Mouse (Mus musculus) gastrocnemius, postnatal 25 days (tissue): ENCODE measurements at regions not wholly inside any gene's neighbourhood (a gene's known extent, or its start where the extent isn't known, plus 50 kb on each side); places are given as distances from the start of the nearest gene placed in this dataset.
"Not testable (repeated sequence)": the region's sequence is repeated elsewhere in the genome, so short reads cannot be mapped to it uniquely, and the experiment has no call there.

Experiments used
- DNase-seq: peaks from one replicate; pipeline ENCODE4 v3.0.0; 2022

DNA sequence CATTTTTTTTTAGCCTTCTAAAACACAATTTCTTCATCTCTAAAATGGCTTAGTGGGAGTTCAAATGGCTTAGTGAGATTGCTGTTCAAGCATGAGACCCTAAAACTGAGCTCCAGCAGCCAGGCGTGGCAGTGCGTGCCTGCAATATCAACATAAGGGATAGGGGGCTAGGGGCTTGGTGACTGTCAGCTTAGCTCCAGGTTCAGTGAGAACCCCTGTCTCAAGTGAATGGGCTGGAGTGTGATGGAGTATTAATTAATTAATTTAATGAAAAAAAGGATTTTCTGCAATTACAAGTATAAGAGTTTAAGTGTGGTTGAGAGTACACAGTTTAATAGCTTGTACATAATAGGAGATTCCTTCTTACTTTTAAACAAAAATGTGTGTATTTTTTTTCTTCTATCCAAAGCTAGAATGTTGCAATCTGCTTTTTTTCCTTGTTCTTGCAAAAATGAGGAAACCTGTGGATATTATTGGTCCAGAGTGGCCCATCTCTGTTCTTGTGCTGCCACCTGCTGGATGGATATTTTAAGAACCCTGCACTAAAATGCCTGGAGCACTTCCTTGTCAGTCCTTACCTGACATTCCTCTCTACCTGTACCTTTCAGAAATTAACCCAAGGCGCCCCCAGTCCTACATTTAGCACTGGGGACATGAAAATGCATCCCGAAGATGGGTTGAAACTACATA is 54.0 kb upstream of the Usp47 start:
- DNase-seq: no peak

DNA sequence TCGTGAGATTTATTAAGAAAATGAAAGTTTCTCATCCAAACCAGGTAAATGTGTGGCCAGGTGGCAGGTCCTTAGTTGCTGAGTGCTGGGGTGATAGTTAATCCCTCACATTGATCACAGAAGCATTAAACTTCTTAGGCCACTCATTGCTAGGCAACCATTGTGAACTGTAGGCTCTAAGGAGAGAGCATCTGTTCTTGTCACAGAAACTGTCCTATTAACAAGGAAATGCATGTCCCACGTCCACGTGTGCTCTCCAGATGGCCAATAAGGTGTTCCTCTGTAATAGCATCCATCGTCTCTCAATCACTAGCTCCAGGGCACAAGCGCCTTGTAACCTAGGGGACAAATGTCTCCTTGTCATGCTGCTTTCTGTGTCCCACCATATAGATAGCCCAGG is 55.0 kb upstream of the Usp47 start:
- no peak for DNase-seq

GRCm38 (mm10) chr7:111966716-111967115 is 56.6 kb upstream of the Usp47 start:
- no peak for DNase-seq

GRCm38 (mm10) chr7:111963969-111964368 is 59.3 kb upstream of the Usp47 start:
- DNase-seq: no peak

- no peak for DNase-seq
Observed at GRCm38 (mm10) chr7:111959977-111960376, 63.3 kb upstream of the Usp47 start.

DNA sequence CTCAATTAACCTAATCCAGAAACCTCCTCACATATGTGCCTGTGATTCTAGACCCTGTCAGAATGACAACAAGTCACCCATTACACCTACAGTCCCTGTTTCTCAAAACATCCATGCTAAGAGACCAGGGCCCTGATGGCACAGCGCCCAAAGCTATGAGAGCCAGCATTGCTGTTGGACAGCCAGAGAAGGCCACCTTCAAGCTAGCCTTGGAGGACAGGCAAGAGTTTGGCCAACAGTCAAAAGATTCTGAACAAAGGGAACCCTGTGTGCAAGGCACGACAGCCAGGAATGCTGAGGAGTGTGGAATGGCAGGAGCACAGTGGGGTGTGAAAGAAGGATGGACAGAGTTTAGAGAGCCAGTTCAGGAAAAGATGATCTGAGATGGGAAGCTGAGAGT is 66.6 kb upstream of the Usp47 start:
- DNase-seq: no peak

DNA sequence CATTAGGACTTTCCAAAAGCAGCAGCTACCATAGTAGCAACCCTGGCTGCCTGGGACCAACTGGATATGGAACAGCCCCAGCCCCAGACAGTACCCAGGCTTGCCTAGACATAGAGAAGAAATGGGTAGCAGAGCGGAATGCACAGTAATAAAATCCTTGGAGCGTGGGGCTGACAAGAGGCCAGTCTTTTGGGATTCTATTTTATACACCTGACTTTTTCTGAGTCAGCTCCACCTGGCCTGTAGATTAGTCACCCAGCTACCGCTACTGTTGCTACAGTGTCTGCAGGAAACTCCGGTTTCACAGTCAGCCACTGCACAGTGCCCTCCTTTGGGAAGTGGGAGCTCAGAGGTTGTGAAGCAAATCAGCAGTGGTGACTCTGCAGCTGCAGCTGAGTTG is 83.7 kb upstream of the Usp47 start:
- no peak for DNase-seq

- no peak for DNase-seq
Observed at GRCm38 (mm10) chr7:111937547-111937946, 85.8 kb upstream of the Usp47 start.

DNA sequence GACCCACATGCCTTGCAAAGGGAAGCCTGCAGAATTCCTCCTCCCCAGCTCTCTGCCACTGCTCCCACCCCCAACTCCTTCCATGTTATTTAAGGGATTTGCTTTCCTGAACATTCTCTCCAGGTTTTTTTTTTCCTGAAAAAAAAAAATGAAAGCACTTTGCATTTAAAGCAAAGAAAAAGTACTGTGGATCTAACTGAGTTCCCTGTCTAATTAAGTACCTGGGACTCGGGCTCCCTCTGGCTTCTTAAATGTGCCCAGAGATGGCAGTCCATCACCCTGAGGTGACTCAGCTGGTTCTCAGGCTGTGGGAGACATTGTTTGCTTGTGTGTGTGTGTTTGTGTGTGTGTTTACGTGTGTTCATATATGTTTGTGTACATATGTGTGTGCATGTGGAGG is 86.2 kb upstream of the Usp47 start:
- no peak for DNase-seq

GRCm38 (mm10) chr7:111932725-111933124 is 90.6 kb upstream of the Usp47 start:
- peak; percentile 31 for DNase-seq

GRCm38 (mm10) chr7:111919961-111920360 is 103.3 kb upstream of the Usp47 start:
- no peak for DNase-seq

DNA sequence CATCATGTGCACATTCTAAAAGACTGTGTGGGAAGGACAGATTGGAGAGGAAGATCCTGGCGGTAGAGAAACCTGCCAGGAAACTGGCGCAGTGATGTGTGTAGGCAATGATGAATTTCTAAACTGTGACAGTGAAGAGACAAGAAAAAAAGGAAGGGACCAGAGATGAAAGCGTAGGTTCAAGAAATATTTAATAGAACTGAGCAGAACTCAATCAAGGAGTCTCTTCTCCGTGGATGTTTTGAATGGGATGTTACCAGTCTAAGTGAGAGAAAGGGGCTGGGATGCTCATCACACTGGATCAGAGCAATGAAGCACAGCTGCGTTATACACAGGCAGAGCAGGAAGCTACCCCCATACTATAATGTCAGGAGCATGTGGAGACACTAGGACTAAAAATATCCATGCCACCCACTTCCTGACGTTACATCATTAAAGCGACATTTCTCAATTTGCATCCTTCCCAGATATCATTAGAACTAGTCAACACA is 119.5 kb upstream of the Usp47 start:
- DNase-seq: no peak

DNA sequence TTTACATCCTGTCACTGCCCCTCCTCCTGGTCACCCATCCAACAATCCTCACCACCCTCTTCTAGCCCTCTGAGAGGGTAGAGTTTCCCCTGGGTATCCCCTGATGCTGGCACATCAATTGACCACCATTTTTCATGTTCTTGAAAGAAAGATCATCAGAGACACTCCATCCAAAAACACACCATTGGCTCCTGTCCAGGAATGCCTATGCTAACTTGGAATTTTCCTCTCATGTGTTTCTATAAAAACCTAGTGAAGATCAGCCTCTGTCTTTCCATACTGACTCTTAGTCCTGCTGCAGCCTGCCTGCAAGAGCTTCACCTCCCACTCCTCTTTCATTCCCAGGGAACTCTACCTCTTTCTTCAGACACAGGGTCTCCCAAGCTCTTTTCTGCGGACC is 117.2 kb upstream of the Galnt18 start:
- DNase-seq: no peak

GRCm38 (mm10) chr7:111896255-111896654 is 116.5 kb upstream of the Galnt18 start:
- peak; percentile 32 for DNase-seq

DNA sequence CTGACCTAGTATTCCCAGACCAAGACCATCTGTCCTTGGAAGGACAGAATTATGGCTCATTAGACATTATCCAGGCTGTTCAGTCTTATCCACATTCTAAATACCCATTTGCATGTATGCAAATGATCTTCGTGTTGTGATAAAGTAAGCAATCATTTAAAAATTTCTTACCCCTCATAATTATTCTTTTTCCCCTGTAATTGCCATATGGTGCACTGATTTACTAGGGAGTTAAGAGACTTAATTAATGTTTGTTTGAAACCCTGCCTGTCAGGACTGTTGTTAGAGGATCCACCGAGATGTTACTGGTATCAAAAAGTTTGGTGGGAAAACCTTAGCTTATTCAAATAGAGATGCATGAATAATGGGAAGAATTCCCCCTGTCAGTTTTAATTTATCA is 103.2 kb upstream of the Galnt18 start:
- DNase-seq: no peak

- DNase-seq: no peak
Observed at GRCm38 (mm10) chr7:111880067-111880675, 100.4 kb upstream of the Galnt18 start.

GRCm38 (mm10) chr7:111877591-111877990 is 97.8 kb upstream of the Galnt18 start:
- no peak for DNase-seq

DNA sequence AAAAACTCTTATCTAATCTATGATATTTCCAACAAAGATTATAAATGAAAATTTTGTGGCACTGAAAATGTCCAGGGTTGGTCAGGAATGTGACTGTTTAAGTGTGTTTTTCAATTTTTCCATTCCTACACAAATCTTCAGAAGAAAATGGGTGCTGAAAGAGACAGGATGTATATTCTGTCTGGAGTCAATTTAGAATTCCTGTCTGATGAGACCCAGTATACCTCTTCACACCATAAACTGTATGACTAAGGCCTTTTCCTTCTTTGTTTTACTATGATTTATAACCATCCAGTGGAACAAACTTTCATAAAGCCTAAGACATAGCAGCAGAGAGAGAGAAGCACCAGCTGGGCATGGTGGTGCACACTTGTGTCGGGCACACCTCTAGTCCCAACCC is 96.2 kb upstream of the Galnt18 start:
- no peak for DNase-seq

DNA sequence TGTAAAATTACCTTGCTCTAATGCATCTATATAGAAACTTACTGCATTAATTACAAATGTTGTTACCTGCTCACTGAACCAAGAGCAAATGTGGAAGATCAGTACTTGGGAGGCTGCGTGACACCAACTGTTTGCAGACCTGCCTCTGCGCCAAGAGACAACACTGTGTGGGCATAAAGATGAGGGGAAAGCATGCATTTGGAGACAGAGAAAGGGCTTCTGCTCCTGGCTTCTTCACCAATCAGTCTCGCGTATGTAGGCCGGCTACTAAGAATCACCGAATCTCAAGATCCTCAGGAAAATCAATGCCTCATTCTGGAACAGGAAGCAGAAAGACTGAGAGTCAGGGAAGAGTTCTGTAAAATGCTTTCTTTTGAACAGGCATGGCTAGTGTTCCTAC is 89.6 kb upstream of the Galnt18 start:
- DNase-seq: no peak

DNA sequence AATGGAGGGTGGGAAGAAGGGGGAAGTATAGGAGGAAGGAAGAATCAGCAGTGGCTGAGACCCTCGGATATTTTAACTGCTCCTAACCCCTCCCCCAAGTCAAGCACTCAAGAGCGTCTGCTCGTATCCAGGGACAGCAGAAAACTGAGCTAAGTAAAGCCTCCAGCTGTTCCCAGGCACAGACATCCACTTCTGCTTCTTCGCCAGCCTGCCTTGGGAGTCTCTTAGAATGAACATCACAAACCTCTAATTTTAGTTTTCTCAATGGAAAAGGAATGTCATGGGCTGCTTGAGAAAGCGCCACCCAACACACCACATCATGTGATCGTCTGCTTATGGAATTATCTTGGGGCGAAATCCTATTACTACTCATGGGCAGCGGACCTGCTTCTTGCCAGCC is 83.3 kb upstream of the Galnt18 start:
- no peak for DNase-seq

DNA sequence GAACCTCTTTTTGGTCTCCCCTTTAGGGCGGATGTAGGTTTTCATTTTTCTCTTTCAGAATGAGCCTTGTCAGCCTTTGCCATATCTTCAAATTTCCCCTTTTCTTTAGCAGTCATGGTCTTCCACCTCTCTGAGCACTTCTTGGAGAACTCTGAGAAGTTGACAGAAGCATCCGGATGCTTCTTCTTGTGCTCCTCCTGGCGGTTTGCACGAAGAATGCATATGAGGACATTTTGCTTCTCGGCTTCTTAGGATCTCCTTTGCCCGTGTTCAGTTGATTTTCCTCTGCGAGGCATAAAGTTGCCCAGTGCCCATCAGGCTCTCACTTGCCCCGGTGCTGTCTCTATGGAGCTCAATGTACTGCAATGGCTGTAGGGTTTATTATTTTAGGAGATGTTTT is 78.5 kb upstream of the Galnt18 start:
- not testable (repeated sequence) for DNase-seq

GRCm38 (mm10) chr7:111856977-111857376 is 77.2 kb upstream of the Galnt18 start:
- DNase-seq: no peak

- DNase-seq: no peak
Observed at GRCm38 (mm10) chr7:111855309-111855708, 75.5 kb upstream of the Galnt18 start.

GRCm38 (mm10) chr7:111846417-111846816 is 66.6 kb upstream of the Galnt18 start:
- DNase-seq: no peak
